Mouse (Mus musculus): ENCODE data around the gene Zmiz2. TPM values are rescaled to one million over a fixed set of nuclear protein-coding genes. Genes with fewer than 3 reads are reported as not detected.

The Zmiz2 gene
- 28.3 TPM for polyA plus RNA-seq (2015; fragmentation: Illumina TruSeq; extraction: RNeasy Lipid Tissue Mini Kit (QIAGEN cat#74804); ENCODE audit: insufficient read depth, low replicate concordance)

DNA sequence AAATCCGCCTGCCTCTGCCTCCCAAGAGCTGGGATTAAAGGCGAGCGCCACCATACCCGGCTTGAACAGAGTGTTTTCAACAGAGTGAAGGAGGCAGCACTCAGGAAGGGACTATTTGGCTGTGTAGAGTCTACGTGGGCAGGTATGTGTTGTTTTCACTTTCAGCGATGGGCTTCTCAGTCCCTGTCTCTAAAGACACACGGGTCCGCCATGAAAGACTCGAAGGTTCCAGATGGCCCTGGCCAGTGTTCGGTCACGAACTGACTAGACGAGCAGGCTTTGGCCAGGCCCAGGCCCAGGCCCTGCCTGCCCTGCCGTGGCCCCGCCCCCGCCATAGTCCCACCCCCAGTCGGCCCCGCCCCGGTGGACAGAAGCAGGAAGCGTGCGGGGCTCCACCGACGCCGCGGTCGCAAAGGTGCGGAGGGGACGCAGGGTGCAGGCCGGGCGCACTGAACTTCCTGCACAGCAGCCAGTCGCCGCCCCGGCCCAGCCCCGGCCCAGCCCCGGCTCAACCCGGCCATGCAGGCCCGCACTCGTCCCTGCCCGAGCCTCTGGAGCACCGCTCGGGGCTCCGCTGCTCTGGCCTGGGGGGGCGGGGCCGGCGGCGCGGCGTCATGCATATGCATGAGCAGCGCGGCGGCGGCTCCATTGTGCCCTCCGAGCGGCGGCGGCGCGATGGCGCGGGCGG lies at the start of gene Zmiz2:
Gene Zmiz2, plus strand, starts transcription at position 349 of the 688 bp plus-strand sequence.

DNA sequence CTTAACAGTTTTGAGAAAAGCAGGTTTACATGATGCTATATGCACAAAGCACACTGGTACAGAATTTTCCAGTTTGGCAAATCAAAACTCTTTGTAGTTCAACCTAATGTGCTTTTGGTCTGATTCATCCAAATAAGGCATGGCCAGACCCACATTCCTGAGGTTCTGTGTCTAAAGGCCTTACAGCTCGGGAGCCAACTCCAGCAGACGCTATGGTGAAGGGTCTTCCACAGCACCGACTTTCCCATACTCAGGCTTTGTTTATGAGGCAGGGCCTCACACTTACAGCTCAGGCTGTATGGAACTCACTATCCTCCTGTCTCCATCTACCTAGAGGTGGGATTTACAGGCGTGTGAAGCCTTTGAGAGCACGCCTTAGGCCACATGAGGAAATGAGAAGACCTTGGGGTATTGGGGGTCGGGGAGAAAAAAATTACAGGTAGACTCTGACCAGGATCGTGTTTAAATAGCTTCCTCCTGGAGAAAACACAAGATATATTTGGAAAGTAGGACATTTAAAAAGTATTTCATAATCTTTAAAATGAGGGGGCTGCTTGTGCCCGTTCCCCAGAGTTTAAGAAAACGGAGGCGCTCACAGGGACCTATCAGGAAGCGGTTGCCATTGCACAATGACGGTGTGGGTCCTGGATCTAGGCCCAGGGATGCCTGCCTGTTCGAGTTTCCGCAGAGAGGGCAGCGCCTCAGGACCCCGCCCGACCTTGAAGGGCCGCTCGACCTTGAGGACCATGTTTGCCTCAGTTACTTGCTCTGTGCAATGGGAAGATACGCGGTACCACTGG lies 26.1 kb downstream of the Zmiz2 start, which contains the start of gene Ppia:
Gene Ppia, plus strand, starts transcription at position 693 of the 800 bp plus-strand sequence.

DNA sequence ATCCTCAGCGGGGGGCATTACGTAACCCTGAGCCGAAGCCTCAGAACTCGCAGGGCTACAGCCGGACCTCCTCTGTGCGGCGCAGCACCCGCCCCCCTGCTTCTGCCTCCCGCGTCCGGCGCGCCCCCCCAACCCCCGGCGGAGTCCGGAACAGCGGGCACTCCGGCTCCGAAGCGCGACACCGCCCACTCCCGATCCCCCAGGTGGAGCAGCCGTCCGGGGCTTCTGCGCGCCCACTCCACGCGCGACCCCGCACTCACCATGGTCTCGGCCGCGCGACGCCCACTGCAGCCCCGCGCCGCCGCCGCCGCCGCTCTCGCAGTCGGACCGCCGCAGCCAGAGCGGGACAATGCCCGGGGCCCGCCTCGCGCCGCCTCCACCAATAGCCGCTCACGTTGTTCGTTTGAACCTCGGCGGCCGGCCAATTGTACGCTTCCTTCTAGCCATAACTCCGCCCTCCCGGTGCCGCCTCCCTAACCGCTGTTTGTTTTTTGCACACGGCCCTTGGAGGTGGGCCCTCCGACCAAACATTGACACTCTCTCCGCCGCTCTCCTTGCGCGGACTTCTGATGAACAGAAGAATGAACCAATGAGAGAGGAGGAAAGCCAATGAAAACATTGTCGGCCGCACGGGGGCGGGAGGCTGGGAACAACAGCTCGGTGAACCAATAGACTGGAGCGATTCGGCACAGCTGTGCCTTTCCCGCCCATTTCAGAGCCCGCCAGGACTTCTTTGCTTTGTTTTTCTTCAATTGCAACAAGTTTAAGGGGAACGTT lies 55.4 kb downstream of the Zmiz2 start, which contains the start of gene H2afv:
Gene H2afv, minus strand, starts transcription at position 367 of the 777 bp plus-strand sequence.

Other genes with a start within 250 kb of the Zmiz2 start
- 0.48 TPM for gene A730071L15Rik, start 189.0 kb upstream of the Zmiz2 start, polyA plus RNA-seq (2015; fragmentation: Illumina TruSeq; extraction: RNeasy Lipid Tissue Mini Kit (QIAGEN cat#74804); ENCODE audit: insufficient read depth, low replicate concordance)
- gene Nudcd3, start 188.7 kb upstream of the Zmiz2 start, polyA plus RNA-seq (2015; fragmentation: Illumina TruSeq; extraction: RNeasy Lipid Tissue Mini Kit (QIAGEN cat#74804); ENCODE audit: insufficient read depth, low replicate concordance): 53.1 TPM
- gene Npc1l1, start 158.9 kb upstream of the Zmiz2 start, polyA plus RNA-seq (2015; fragmentation: Illumina TruSeq; extraction: RNeasy Lipid Tissue Mini Kit (QIAGEN cat#74804); ENCODE audit: insufficient read depth, low replicate concordance): 0.08 TPM
- 30.7 TPM for gene Ddx56, start 121.3 kb upstream of the Zmiz2 start, polyA plus RNA-seq (2015; fragmentation: Illumina TruSeq; extraction: RNeasy Lipid Tissue Mini Kit (QIAGEN cat#74804); ENCODE audit: insufficient read depth, low replicate concordance)
- 35.0 TPM for gene Tmed4, start 114.2 kb upstream of the Zmiz2 start, polyA plus RNA-seq (2015; fragmentation: Illumina TruSeq; extraction: RNeasy Lipid Tissue Mini Kit (QIAGEN cat#74804); ENCODE audit: insufficient read depth, low replicate concordance)
- gene Ogdh, start 97.4 kb upstream of the Zmiz2 start, polyA plus RNA-seq (2015; fragmentation: Illumina TruSeq; extraction: RNeasy Lipid Tissue Mini Kit (QIAGEN cat#74804); ENCODE audit: insufficient read depth, low replicate concordance): 80.6 TPM
- 2,887 TPM for gene Ppia, start 26.4 kb downstream of the Zmiz2 start, polyA plus RNA-seq (2015; fragmentation: Illumina TruSeq; extraction: RNeasy Lipid Tissue Mini Kit (QIAGEN cat#74804); ENCODE audit: insufficient read depth, low replicate concordance)
- gene H2afv, start 55.4 kb downstream of the Zmiz2 start, polyA plus RNA-seq (2015; fragmentation: Illumina TruSeq; extraction: RNeasy Lipid Tissue Mini Kit (QIAGEN cat#74804); ENCODE audit: insufficient read depth, low replicate concordance): 49.2 TPM
- 98.1 TPM for gene Purb, start 86.8 kb downstream of the Zmiz2 start, polyA plus RNA-seq (2015; fragmentation: Illumina TruSeq; extraction: RNeasy Lipid Tissue Mini Kit (QIAGEN cat#74804); ENCODE audit: insufficient read depth, low replicate concordance)
- 99.7 TPM for gene Myo1g, start 131.9 kb downstream of the Zmiz2 start, polyA plus RNA-seq (2015; fragmentation: Illumina TruSeq; extraction: RNeasy Lipid Tissue Mini Kit (QIAGEN cat#74804); ENCODE audit: insufficient read depth, low replicate concordance)
- 85.4 TPM for gene Ccm2, start 157.8 kb downstream of the Zmiz2 start, polyA plus RNA-seq (2015; fragmentation: Illumina TruSeq; extraction: RNeasy Lipid Tissue Mini Kit (QIAGEN cat#74804); ENCODE audit: insufficient read depth, low replicate concordance)
- 0.21 TPM for gene Nacad, start 217.0 kb downstream of the Zmiz2 start, polyA plus RNA-seq (2015; fragmentation: Illumina TruSeq; extraction: RNeasy Lipid Tissue Mini Kit (QIAGEN cat#74804); ENCODE audit: insufficient read depth, low replicate concordance)
- 21.5 TPM for gene Tbrg4, start 237.0 kb downstream of the Zmiz2 start, polyA plus RNA-seq (2015; fragmentation: Illumina TruSeq; extraction: RNeasy Lipid Tissue Mini Kit (QIAGEN cat#74804); ENCODE audit: insufficient read depth, low replicate concordance)
- not detected for gene Wap, start 249.6 kb downstream of the Zmiz2 start, polyA plus RNA-seq (2015; fragmentation: Illumina TruSeq; extraction: RNeasy Lipid Tissue Mini Kit (QIAGEN cat#74804); ENCODE audit: insufficient read depth, low replicate concordance)